Mouse (Mus musculus) ES-Bruce4 (cell line): Measurements from ENCODE around the gene Gm5485.

Source experiments
- CTCF ChIP-seq: IDR thresholded peaks from one replicate; pipeline ENCODE4 v1.8.1; 2011; ENCODE audit warnings: low read depth, low read length
- EP300 ChIP-seq: IDR thresholded peaks from 2 replicates; pipeline ENCODE4 v1.6.1; 2011; ENCODE audit warnings: low read depth, low read length; ENCODE audit not compliant: insufficient read depth

GRCm38 (mm10) chr16:48372461-48372860 is 39.8 kb downstream of the Gm5485 start:
- no peak for TF ChIP-seq CTCF
- no peak for TF ChIP-seq EP300
